Mouse (Mus musculus) Muller cell, postnatal 12 days (primary cell): ENCODE data around the gene Zbtb34.

Source experiments
- DNase-seq: peaks from one replicate; pipeline ENCODE4 v3.0.0-alpha.2; 2015; ENCODE audit errors: inconsistent ontology term

Zbtb34 gene

DNA sequence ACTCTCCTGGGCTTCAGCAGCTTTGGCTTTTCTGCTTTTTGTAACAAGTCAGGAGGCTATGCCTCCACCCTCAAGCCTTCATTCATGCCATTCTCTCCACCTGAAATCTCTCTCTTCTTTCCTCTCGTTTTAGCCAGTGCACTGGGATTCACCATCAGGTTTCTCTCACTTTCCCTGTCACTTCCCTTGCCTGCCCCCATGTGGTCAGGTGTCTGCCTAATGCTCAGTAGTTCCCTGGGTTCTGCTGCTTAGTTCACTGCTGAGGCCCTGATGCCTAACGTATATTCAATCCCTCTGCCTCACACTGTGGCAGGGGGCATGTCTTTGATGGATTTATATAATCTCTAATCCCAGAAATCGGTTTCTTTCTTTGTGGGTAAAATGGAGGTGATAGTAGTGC lies 29.9 kb downstream of the Zbtb34 start:
- DNase-seq: no peak

DNA sequence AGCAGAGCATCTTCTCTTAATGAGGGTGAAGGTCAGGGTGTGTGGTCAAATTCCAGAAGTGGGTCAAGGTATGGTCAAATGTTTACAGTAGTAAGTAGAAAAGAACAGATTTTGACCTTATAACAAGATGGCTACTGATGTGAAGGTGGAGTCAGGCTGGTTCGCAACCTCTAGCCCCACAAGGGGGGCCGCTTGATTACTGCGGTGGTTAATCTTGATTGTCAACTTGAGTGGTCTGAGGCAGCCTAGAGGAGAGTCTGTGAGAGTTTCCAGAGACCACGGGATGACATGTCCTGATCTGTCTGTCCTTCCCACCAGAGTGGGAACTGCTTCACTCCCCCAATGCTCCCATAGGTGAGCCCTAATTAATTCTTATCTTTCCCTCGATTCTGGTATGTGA lies 30.6 kb downstream of the Zbtb34 start:
- DNase-seq: no peak

DNA sequence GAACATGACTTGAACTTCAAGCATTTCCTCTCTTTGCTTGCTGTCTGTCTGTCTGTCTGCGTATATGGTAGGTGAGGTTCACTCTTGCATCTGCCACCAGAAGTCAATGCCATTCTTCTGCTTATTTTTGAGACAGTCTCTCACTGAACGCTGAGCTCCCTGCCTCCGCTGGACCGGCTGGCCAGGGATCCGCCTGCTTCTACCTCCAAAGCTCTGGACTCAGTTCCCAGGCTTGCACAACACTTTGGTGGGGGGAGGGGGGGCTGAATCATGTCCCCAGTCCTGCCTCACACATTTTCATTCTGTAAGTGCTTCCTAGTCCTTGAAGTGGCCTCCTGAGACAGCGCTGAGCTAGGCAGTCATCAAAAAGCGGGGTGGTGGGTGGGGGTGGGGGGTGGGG lies 32.0 kb downstream of the Zbtb34 start:
- DNase-seq: no peak

DNA sequence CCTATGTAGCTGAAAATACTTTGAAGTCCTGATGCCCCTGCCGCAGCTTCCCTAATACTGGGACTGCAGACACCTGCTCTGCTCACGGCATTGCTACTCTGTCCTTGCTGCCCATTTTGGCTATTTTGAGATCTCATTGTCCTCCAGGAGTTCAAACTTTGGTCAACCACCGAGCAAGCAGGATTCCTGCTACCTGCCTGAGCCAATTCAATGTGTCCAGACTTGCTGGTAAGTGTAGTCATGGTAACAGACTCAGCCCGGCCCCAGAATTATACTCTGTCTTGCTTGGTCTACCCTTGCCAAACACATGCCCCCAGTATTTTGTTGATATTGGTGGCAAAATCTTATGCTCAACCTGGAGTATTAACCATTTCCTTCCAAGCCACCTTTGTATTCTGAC lies 34.1 kb downstream of the Zbtb34 start:
- DNase-seq: no peak

DNA sequence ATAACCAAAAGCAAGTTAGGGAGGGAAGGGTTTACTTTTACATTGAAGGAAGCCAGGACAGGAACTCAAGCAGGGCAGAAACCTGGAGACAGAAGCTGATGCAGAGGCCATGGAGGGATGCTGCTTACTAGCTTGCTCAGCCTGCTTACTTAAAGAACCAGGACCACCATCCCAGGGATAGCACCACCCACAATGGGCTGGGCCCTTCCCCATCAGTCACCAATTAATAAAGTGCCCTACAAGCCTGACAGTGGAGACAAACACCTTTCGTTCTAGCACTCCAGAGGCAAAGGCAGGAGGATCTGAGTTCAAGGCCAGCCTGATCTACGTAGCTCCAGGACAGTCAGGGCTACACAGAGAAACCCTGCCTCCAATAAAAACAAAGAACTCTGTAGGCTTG lies 36.1 kb downstream of the Zbtb34 start:
- DNase-seq: no peak

DNA sequence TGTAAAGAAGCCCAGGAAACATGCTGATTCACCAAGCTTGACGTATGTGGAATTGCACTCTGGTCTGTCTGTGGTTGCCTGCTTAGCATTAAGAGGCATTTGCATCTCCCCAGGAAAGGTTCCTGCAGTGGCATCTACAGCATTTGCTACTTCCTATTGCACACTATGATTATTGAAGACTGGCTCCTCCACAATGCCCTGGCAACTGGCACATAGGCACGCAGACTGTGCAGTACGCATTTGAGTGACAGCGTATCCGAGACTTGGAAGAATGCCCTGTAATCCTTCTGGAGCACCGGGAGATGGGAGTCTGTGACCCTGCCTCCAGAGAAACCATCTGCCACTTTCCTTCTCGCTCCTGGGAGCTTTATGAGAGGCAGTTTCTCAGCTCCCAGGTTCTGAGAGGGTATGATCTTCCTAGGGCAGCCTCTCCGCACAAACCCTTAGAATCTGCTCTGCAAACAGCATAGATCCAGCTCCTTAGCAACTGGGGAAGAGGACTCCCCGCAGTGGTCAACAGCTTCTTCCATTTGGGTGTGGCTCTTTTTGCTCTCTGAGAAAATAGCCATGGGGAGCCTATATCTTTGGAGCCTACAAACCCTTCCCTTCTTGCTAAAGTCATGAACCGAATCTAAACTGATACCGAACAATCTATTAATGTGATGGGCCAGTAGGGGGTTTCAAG lies 37.0 kb downstream of the Zbtb34 start:
- DNase-seq: no peak

DNA sequence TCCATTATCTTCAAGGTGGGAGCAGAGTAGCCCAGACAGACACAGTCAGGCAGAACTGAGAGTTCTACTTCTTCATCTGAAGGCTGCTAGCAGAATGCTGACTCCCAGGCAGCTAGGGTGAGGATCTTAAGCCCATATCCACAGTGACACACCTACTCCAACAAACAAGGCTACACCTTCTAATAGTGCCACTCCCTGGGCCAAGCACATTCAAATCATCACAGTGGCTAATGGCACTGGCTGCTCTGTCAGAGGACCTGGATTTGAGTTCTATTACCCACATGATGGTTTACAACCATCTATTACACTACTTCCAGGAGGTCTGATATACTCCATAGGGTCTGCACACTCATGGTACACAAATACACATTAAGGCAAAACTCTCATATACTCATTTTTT lies 38.1 kb downstream of the Zbtb34 start:
- no peak for DNase-seq

DNA sequence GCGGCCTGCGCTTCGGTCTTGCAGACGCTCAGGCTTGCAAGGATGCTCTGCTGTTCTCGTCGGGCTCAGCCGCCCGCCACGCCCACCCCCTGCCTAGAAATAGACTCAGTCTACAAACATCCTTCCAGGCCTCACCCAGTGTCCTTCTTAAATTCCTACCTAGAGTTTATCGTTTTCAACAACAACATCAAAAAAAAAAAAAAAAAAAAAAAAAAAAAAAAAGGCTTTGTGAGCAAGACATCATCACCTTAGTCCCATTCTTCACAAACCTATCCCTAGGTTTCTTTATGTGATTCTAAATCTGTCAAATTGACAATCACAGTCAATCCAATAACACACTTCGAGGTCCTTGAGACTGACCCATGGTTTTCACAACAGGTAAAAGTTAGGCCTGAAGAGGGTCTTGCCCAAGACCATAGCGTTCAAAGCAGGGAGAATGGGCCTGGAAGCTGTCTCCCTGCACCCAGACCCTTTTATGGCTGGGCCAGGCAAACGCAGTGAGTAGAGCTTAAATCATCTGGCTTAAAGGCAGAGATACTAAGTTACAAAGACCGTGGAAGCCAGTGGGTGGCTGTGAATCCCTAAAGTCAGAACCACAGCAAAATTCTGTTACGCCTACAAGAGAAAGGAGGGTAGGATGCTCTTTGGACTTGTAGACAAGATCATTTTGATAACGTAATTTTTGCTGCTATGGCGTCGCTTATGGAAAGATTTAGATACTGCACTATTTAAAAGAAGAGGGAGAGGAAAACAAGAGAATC lies 59.3 kb downstream of the Zbtb34 start:
- no peak for DNase-seq

DNA sequence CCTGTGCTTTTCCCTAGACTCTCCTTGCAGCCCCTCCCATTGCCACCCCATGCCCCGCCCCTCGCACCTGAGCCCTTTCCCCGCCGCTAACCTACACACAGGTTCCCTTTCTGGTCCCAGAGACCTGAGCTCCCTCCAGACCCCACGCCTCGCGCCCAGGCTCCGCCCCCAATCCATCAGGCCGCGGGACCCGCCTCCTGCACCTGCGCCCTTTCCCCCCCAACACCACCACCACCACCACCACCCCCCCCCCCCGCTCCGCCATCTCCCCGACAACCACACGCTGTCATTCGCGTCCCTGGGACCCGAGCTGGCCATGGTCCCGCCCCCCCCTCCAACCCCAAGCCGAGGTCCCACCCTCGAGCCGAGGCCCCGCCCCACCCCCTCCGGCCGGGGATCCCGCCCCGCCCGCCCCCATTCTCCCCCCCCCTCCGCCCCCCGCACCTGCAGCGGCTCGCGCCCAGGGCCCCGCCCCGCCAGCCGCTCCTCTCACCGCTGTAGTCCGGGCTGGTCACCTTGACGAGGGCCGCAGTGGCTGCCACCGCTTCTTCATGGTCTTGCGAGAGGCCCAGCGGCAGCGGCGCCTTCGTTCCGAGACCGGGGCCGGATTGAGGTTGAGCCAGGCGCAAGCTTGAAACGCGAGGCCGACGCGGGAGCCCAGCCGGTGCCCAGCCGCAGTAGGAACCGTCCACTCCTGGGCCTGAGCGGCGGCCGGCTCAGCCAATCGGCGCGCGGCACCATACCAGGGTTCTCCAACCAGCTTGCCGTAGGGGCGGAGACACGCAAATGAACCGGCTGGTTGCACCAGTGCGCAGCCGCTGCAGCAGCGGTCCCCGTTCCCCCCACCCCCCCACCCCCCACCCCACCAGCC lies 60.1 kb downstream of the Zbtb34 start, which contains the start of gene Ralgps1:
Gene Ralgps1 (minus strand): TSS at position 710 of the 871 bp plus-strand sequence.
- DNase-seq: peak; percentile 99

DNA sequence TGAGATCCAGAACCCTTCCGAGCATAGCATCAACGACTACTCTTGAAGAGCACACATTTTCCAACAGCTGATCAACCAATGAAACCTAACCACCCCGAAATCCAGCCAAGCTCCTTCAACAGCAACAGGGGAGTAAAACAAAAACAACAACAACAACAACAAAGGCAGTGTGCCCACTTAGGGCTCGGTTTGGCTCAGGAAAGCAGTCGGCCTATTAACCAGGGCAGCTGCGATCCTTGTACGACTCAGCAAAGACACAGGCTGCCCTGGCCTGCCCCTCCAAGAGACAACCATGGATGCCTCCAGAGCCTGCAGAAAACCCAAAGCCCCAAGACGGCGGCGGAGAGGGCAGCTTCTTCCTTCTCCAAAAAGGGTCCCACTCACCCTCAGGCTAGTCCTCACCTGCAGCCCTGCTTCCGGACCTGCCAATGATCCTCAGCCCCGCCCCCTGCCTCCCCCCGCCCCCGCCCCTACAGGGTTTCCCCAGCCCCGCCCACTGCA lies 60.8 kb downstream of the Zbtb34 start:
- no peak for DNase-seq

DNA sequence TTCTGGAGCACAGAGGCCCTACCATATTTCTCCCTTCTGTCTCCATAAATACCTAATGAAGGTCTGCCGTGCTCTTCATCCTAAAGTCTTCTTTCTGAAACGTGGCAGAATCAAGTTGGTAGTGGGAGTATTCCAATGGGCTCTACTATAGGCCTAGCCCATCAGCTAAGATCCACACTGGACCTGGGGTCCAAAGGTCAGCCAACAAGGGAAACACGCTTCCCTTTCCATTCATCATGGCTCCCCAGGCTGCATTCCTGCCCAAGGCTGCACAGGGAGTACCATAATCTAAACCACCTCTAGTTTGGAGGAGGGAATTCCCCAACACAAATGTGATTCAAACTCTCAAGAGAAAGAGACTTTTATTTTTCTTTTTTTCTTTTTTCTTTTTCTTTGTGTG lies 61.7 kb downstream of the Zbtb34 start:
- no peak for DNase-seq

DNA sequence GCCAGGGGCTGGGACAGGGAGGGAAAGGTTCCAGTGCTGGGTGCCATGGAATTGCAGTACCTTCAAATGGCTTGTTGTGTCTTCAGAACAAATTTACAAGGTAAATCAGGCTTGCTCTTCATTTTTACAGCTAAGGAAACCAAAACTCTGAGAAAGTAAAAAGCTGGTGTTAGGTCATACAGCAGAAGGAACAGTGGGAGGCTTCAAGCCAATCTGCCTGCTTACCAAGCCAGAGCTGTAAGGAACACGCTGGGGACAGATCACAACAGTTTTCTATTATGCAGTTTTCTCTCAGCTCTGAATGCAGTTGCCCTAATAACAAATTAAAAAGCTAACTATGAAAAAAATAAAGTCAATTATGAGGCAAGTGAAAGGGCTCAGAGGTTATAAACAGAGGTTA lies 62.6 kb downstream of the Zbtb34 start:
- DNase-seq: no peak

DNA sequence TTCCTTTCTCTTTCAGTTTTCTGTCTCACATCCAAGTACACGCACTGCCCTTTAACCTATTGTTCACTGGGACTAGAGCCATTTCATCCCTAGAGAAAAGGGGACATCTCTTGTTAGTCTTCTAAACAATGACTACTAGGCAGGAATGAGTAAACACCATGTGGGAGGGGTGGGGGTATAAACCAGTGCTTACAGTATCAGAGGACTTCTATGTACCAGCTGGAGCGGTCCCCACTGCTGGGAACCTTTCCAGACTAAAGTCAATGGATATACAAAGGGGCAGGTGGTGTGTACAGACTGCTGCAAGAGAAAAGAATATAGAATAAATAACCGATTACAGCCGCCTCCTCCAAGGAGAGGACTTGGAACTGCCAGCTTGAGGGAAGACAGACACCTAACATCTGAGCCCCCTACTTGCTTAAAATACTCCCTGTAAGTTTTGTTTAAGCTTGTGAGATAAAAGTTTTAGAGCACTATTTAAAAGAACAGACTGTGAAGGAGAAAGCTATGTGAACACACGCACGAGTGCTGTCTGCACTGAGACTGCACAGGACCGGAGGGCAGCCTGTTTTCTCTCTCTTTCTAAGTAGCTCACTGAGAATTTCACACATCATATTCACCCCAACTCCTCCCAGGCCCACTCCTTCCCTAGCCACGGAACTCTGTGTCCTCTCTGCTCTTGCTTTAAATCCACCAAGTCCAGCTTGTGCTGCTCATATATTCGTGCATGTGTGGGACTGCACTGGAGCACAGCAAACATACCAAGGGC lies 65.2 kb downstream of the Zbtb34 start:
- DNase-seq: peak; percentile 80

DNA sequence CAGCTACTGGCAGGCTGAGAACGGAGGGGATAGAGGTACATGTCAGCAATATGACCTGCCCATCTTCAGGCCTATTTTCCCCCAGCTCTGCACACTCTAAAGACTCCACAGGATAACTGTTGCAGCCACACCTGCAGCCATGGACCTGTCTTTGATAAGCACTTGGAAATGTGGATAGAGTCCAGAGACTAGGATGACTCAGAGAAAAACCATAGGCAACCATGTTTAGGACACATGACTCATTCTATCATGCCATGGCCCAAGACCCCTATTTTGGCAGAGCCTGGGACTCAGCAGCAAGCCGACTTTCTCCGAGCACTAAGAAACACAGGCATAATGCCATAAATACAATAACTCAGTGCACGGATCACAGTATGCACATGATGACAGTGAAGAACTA lies 66.5 kb downstream of the Zbtb34 start:
- no peak for DNase-seq

DNA sequence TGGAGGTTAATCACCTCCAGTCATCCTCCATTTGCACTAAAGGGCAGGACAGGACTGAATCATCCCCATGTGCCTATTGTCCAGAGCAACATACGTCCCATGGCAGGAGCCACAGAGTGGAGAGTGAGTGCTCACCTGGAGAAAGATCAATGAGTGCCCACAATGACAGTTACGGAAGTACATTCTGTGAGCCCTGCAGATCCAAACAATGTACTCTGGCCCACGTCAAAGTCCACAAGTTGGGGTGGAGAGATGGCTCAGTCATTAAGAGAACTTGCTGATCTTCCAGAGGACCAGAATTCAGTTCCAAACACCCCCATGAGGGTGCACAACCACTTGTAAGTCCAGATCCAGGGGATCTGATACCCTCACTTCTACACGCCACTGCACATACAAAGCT lies 67.2 kb downstream of the Zbtb34 start:
- no peak for DNase-seq

DNA sequence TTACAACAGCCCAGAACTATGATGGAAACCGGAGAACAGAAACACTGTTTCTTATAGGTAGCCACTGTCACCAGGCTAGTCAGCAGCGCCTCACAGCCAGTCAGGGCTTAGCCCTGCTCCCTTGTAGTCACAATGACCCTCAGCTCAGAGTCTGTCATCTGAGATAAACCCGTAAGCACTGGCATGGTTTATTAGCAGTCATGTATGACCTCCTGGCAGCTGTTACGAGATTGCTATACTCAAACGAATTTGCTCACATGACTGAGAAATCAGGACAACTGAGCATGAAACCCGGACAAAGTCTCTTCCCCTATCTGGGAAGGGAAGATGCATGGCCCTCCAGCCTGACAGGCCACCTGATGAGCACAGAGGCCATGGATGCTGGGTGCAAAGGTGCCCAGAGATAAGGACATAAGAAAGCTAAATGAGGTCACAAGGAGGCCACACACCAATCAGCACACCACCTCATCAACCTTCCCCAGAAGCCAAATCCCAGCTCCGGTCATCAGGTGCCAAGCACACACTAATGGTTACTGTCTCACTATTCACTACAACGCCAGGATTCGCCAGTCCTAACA lies 69.9 kb downstream of the Zbtb34 start:
- DNase-seq: no peak

DNA sequence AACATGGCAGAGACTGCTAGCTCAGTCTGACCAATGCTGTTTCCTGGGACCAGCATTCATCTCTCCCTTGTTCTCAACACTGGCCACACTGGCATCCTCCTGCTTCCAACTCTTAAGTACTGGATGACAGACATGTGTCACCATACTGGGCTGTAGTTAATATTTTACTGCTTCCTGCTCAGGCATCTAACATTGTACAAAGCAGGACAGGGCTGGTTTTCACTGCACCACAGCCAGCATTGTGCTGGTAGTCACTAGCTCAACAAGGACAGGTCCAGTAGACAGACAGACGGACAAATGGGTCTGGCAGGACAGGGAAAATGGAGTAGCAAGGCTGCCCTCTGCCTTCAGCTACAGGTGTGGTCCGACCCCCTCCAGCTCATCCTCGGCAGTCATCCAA lies 70.6 kb downstream of the Zbtb34 start:
- no peak for DNase-seq

DNA sequence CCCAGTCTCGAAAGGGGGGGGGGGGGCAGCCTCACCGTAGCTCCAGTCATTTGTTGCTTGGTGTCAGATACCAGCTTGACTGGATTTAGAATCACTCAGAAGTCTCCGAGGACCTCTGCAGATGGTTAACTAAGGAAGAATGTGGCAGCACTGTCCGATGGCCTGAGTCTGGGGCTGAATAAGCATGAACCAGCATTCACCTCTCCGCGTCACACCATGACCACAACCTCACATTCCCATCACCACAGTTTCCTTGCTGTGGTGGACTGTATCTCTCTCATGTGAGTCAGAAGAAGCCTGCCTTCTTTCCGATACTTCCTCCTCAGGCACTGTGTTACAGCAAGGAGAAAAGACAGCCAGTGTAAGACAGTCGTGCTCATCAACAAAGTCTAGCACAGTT lies 71.9 kb downstream of the Zbtb34 start:
- no peak for DNase-seq

DNA sequence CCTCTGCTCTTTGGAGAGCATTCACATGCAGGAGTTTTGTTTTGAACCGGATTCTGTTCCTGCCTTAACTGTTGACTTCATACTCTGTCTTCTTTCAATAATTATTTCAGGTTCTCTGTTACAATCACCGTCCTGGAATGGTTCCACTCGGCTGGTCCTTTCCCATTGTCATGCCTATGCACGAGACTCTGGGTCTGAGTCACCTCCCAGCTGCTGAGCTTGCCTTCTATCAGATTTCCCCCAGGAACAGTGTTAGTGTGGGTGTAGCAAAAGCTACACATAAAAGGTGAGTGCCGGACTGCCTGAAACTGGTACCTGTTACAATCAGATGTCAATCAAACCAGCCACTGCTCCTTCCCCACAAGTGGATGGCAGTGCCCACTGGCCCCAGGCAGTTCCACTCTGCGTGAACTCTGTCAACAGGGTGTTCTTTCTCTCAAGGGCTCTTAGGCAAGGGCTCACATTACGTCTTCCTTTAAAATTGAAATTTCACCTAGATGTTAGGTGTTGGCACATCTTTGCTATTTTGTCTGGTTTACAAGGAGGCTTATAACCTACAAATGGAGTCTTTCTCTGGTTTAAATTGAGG lies 73.8 kb downstream of the Zbtb34 start:
- peak; percentile 28 for DNase-seq
